Mouse (Mus musculus): ENCODE measurements around the gene Pax8. TPM values are rescaled to one million over a fixed set of nuclear protein-coding genes. Genes with fewer than 3 reads are reported as not detected.
A peak's percentile ranks its signal among the peaks of the same experiment; 100 is the strongest.

Pax8 gene
- total RNA-seq (2022), result not detected

DNA sequence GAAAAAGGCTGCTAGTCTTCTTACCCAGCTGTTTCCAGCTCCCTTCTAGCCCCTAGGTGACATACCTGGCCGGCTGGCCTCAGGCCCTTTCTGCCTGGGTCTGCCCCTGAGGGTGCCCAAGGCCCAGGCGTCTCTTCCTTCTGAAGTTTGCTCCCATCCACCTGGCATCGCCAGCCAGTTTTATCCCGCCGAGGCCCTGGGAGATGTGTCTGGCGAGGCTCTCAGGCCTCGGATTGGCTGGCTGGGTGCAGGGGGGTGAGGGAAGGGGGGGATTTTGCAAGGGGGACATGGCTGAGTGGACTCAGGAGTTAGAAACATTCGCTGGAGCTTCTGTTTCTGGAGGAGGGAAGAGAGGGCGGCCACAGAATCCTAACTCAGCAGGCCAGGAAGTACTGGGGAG lies at the start of gene Pax8:
Gene Pax8, minus strand, starts transcription at position 180 of the 400 bp plus-strand sequence.
- no peak for DNase-seq

- DNase-seq, result no peak
These were observed 46.2 kb upstream of the Pax8 start for GRCm38 (mm10) chr2:24521430-24522226.

- no peak for DNase-seq
These were observed 45.3 kb upstream of the Pax8 start for GRCm38 (mm10) chr2:24520576-24521272.

DNA sequence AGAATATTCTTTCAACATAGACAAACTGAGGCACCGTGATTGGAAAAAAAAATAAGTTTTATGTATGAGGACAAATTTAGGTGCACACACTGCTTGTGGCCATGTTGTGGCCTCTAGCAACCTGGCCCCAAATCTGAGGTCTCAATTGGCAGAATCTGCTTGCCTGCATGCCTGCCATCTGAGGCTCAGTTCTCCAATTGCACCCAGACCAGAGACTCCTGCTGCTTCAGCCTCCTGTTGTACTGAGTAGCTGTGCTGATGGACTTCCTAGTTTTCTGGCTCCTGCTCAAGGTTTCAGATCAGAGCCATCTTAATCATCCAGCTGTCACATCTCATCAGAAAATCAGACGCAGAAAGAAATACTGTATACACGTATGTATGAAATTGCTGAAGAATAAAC lies 41.5 kb upstream of the Pax8 start:
- DNase-seq, result no peak

DNA sequence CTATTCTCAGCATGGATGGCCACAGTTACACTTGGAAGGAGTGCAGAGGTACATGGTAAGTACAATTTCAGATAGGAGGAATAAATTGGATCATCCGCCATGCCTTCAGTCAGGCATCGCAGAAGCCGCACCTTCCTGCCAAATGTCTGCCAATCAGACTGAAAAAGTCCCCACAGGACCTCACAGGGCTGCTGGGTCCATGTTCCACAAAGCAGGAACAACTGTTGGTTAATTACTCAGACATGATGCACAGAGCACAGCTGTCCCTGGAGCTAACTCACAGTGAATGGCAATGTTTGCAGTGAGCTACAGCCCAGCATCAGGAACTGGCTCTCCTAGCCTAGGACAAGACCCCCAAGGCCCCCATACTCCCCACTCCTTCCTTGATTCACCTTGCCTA lies 32.0 kb upstream of the Pax8 start:
- no peak for DNase-seq

GRCm38 (mm10) chr2:24502963-24503471 lies 27.6 kb upstream of the Pax8 start:
- peak; percentile 15 for DNase-seq

- DNase-seq, result no peak
These were observed 25.5 kb upstream of the Pax8 start for GRCm38 (mm10) chr2:24500921-24501320.

- no peak for DNase-seq
These were observed 15.2 kb upstream of the Pax8 start for GRCm38 (mm10) chr2:24490564-24490963.

DNA sequence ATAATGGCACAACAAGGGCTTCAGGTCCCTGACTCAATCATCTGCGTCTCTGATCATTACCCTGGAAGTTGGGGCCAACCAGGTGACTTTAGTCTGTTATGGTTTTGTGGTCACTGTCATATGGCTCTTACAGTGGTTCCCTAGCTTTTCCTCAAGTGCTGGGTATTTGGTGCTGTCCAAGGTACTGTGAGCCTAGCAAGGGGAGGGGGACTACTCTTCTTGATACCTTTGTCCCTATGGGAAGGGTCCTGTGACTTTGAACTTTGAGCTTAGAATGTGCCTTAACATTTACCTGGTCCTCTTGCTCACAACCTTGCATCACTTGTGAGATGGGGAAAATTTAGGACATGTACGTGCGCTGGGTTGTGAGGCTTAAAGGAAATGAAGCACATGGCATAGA lies 13.3 kb upstream of the Pax8 start:
- DNase-seq, result no peak

- DNase-seq, result no peak
These were observed 11.8 kb upstream of the Pax8 start for GRCm38 (mm10) chr2:24487056-24487825.

DNA sequence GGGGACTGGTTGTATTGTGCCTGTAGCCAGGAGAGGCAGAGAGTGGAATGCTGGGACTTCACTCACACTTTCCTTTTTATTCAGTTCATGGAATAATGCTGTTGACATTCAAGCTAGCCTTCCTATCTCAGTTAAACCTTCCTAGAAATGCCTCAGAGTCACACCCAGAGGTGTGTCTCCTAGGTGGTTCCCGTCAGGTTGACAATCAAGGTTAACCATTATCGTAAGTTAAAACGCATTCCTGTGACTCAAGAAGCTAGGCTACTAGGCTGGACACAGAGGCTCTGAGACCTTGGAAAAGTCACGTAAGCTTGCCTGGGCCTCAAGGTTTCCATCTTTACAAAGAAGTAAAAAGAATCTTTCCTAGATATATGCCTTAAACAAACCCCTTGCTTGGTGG lies 10.0 kb upstream of the Pax8 start:
- DNase-seq, result no peak

- no peak for DNase-seq
These were observed 4.5 kb upstream of the Pax8 start for GRCm38 (mm10) chr2:24479906-24480305.

GRCm38 (mm10) chr2:24479151-24479550 lies 3.8 kb upstream of the Pax8 start:
- DNase-seq, result no peak

- no peak for DNase-seq
These were observed 3.2 kb upstream of the Pax8 start for GRCm38 (mm10) chr2:24478611-24479010.

GRCm38 (mm10) chr2:24474514-24475378 lies 653 bp downstream of the Pax8 start:
- no peak for DNase-seq

- DNase-seq, result no peak
These were observed 1.5 kb downstream of the Pax8 start for GRCm38 (mm10) chr2:24473641-24474511.

DNA sequence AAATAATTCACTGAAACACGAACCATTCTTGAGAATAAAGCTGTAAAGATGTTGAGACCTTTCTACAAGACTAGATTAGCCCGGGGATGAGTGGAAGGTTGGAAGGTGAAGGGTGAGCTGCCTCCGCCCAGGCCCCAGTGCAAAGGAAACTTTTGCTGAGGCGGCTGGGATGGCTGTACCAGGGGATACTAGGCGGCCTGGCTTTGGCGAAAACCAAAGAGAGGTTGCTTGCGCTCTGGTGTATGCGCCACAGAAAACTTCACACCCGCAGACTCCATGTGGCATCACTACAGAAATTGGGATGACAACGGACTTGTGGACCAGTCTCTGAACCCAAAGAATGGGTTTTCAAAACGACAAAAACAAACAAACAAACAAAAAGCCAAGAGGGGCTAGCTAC lies 2.7 kb downstream of the Pax8 start:
- no peak for DNase-seq

GRCm38 (mm10) chr2:24472111-24472510 lies 3.3 kb downstream of the Pax8 start:
- DNase-seq, result no peak

DNA sequence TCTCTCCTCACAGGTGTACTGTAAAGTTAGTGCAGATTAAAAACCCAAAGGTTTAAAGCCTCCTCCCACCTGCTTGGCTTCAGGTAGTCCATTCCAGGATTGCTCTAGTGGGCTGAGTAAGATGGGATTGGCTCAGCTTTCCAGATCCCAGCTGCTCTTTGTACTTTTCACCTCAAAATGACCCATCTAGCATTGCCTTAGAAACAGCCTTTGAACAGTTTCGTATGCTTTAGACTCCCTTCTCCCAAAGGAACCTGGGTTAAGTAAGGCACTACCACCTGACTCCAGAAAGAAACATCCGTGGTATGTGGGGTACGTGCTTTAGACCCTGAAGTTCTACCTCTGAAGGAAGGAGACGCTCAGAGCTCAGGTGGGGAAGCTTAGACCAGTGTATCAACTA lies 6.3 kb downstream of the Pax8 start:
- no peak for DNase-seq

- no peak for DNase-seq
These were observed 7.0 kb downstream of the Pax8 start for GRCm38 (mm10) chr2:24468430-24468829.

- DNase-seq, result no peak
These were observed 8.2 kb downstream of the Pax8 start for GRCm38 (mm10) chr2:24467156-24467555.

Data from adrenal gland, adult 8-10 months (tissue).